Mouse (Mus musculus): Measurements from ENCODE around the gene H60c. TPM values are rescaled to one million over a fixed set of nuclear protein-coding genes. Genes with fewer than 3 reads are reported as not detected.
"Not testable (repeated sequence)": the region's sequence is repeated elsewhere in the genome, so short reads cannot be mapped to it uniquely, and the experiment has no call there.

H60c gene
- total RNA-seq (2021), result not detected

DNA sequence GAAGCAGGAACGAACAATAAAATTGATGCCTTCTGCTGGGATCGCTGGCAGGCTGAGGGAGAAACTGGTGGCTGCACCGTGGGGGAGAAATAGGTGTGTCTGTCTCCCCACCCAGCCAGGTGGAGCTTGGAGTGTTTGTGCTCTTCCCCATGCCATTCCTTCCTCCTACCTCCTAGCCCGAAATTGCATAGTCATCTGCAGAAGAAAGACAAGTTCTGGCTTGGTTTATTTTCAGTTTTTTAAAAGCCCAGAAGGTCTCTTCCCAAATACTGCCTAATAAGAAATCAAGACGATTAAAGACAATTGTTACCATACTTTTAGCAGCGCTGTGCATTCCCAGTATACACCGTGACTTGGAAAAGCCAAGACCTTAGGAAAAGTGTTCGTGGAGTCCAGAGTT lies at the start of gene H60c:
H60c (minus strand) TSS at position 101 of the 400 bp plus-strand sequence.
- DNase-seq (ENCODE audit: extremely low spot score in 1 of 2, low spot score in 2 of 2), result no peak
- intact Hi-C loops (cut with DNase I), result no loop called here

DNA sequence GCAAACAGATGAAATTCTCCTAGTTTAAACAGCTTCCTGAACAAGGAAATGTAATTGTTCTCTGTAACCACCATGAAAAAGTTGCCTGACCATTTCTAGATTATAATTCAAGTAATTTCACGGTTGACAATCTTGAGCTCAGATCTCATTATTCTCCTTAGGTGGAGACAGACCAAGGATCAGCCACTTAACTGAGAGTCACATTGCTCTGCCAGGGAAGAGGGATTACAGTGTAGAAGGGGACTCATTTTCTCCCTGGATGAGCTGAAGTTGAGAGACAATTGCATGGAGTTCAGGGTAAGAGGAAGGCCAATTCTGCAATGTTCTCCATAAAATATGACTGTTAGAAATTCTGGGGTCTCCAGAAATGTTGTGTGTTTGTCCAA lies 41.2 kb upstream of the H60c start:
- intact Hi-C loops (cut with DNase I), result no loop called here

DNA sequence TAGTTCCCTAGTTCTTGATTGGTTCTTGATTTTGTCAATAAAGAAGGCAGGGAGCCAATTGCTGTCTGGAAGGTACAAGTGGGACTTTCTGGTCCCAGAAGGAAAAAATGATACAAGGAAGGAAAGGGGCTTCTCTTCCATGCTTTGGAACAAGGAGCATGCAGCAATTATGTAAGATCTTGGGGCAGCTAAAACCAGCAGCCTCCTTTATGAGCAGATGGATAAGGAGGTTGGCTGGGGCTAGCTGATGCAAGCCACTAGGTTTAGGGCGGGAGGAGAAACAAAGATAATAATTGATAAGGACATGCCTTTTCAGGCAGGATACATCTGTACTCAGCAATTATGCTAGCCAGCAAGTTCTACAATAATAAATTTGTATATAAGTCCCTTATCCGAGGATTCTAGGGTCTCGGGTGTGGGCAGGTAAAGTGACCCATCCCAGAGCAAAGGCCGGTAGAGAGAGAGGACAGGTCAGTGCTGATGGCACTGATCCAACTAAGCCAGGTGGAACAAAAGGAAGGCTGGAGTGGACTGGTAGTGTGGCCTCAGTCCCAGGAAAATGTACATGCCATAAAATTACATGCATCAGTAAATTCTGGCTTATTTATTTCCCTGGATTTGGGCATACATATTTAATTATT lies 40.7 kb upstream of the H60c start:
- intact Hi-C loops (cut with DNase I), result no loop called here
- no peak for DNase-seq (ENCODE audit: extremely low spot score in 1 of 2, low spot score in 2 of 2)

More for the DNA sequence above, 41.2 kb upstream of the H60c start:
- DNase-seq (ENCODE audit: extremely low spot score in 1 of 2, low spot score in 2 of 2), result no peak

DNA sequence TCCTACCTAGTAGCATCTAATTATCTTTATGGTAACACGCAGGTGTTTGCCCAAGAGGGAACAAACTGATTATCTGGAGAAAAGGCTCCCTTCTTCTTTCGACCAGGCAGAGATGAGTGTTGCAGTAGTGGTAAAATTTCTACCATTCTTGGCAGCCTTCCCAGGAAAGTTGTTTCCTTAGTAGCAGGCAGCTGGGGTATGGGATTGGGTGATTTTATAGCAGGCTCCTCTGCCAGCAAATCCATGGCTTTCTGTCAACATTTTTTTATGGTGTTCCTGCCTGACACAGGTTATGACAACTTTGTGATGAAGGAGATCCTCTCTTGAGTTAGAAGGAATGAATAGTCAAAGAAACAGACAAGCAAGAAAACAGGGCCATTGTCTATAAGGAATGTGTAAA lies 40.2 kb upstream of the H60c start:
- peak; percentile 30 to 62 for DNase-seq (ENCODE audit: extremely low spot score in 1 of 2, low spot score in 2 of 2)
- intact Hi-C loops (cut with DNase I), result no loop called here

DNA sequence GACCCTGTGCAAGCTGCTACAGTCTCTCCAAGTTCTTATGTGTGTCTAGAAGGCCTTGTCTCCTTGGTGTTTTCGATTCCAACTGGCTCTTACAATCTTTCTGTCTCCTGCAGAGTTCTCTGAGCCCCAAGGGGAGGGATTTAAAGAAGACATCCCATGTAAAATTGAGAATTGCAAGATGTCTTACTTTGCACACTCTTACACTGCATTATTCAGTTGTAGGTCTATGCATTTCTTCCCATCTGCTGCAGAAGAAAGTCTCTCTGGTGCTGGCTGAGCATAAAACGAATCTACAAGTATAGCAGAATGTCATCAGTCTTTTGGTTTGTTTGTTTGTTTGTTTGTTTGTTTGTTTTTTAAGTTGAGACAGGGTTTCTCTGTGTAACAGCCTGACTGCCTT lies 26.4 kb upstream of the H60c start:
- intact Hi-C loops (cut with DNase I), result no loop called here
- no peak for DNase-seq (ENCODE audit: extremely low spot score in 1 of 2, low spot score in 2 of 2)

DNA sequence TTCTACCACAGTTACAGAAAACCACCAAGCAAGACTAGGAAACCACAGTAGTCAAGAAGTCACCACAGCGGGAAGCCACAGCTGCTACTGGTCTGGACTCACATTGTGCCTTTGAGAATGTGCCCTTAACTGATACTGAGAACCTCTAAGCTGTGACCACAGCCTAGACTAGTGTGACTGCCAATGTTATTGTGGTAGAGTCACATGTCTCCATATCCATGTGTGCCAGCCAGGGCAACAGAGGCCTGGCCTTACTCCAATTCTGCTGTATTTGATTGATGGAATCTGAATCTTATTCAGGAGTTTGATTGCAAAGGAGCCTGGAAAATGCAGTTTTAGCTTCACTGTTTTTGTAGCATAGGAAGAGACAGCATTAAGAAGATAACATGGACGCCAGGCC lies 13.5 kb upstream of the H60c start:
- no peak for DNase-seq (ENCODE audit: extremely low spot score in 1 of 2, low spot score in 2 of 2)
- intact Hi-C loops (cut with DNase I), result no loop called here

DNA sequence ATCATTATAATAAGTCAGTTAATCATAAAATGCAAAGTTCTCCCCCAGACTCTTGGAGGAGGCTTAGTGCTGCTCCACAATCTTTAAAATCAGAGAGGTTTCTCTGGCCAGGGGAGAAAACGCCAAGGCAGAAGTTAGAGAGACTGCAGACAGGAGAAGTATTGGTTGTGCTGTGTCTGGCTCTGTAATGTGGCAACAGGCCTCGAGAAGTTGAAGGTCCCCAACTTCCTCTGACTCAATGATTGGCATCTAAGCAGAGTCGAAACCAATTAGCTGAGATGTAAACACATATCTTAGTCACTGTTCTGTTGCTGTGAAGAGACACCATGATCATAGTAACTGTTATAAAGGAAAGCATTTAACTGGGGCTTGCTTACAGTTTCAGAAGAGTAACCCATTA lies 6.5 kb upstream of the H60c start:
- intact Hi-C loops (cut with DNase I), result no loop called here
- no peak for DNase-seq (ENCODE audit: extremely low spot score in 1 of 2, low spot score in 2 of 2)

DNA sequence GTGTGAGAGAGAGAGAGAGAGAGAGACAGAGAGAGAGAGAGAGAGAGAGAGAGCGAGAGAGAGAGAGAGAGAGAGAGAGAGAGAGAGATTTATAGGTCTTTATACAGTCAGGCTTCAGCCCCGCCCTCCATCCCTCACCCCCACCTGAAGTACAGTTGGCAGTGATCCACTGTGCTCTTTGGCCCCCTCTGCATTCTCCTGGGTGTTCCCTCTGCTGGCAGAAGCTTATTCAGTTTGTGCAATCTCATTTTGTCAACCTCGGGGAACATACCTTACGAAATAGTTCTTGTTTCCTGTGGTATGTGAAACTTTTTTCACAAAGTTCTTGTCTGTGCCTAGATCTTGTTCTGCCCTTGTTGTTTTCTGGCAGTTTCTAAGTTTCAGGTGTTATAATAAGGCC lies 3.5 kb upstream of the H60c start:
- DNase-seq (ENCODE audit: extremely low spot score in 1 of 2, low spot score in 2 of 2), result no peak
- intact Hi-C loops (cut with DNase I), result no loop called here

DNA sequence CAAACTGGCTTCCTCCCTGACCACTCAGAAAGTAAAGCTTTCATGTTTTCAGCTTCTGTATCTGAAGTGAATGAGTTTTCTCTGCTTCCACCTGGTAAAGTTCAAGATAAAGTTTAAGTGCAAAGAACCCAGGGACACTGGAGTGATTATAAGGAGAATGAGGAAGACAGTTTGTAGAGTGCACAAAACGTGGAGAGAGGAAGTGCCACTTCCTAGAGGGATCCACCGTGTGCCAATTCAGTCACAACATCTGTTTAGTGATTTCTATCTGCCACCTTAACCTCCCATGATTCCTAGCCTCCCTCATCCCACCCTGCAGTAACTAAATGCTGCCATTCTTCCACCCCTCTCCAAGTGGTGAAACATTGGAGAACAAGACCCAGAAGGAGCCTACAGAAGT lies 842 bp downstream of the H60c start:
- intact Hi-C loops (cut with DNase I), result no loop called here
- no peak for DNase-seq (ENCODE audit: extremely low spot score in 1 of 2, low spot score in 2 of 2)

DNA sequence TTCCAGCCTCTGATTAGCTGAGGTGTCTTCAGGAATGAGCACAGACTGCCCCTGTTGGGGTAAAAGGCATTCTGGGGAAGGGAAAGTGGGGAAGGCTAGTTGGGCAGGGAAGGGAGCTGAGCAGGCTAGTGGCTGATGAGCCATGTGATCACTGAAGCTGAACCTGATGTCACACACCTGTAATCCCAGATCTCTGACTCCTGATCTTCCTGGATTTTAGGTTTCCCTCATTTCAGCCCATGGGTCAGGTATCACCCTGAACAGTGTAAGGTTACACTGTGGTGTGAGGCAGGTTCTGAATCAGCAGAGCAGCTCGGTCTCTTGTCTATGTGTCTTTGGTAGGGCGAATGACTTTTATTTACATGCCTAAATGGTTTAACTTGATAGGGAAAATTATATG lies 4.8 kb downstream of the H60c start:
- no peak for DNase-seq (ENCODE audit: extremely low spot score in 1 of 2, low spot score in 2 of 2)
- intact Hi-C loops (cut with DNase I), result no loop called here

DNA sequence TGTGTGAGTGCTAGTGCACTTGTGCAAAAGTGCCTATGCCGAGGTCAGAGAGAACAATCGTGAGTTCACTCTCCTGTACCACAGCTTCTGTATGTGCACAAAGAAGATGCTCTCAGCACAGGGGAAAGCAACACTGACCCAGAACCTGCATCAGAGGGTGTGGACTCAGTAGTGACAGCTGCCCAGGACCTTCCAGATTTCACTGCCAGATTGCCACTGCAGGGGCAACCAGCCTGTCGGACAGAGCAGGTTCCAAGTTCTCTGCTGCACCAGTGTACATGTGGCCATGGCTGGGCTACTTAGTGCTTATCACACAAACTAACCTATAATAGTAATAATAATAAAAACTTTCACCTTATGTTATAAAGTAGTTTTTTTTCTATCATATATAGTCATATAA lies 10.2 kb downstream of the H60c start:
- intact Hi-C loops (cut with DNase I), result no loop called here
- DNase-seq (ENCODE audit: extremely low spot score in 1 of 2, low spot score in 2 of 2), result no peak

DNA sequence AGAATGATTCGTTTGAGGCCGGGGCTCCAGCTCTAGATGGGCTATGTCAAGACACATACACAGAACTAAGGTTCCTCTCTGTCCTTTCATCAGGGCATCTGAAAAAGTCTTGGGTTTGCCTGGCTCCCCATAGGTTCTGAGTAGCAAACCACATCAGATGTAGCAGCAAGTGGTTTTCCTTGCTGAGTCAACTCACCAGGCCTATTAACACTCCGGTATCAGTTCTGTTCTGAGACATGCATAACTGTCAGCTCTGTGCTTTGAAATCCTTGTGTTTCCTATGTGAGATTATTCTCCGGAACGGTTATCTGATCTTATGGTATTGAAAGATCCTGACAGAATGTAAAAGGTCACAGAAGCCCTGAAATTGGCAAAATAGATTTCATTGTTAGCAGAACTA lies 29.1 kb downstream of the H60c start:
- intact Hi-C loops (cut with DNase I); DNase-seq (ENCODE audit: extremely low spot score in 1 of 2, low spot score in 2 of 2): not testable (repeated sequence)

DNA sequence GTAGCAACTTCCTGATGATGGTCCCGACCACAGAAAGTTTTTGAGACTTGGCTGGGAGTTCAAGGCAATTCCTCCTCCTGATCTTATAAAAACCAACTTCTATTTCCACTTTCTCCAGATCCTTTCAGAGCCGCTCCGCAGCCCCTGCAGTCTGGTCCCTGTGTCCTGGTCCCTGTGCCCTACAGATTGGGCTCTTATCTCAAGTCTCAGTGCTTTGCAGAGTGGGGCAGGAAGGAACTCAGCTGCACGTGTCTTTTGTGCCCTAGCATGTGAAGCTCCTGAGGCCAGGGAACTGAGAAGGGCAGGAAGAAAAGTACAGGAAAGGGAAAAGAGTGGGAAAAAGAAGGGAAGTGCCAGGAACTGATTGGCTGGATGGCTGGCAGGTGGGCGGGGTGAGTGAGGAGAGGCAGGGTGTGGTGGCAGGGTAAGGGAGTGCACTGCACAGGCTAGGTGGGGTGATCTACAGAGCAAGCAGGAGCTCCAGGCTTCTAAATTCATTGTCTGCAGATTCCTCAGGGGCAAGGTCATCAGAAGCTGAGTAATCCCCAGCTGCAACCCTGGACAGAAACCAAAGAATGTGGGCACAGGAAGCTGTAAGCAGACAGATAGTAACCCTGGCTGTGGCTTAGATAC lies 30.8 kb downstream of the H60c start:
- intact Hi-C loops (cut with DNase I), result no loop called here
- DNase-seq (ENCODE audit: extremely low spot score in 1 of 2, low spot score in 2 of 2), result peak in 1 of 2 experiments; percentile 20

DNA sequence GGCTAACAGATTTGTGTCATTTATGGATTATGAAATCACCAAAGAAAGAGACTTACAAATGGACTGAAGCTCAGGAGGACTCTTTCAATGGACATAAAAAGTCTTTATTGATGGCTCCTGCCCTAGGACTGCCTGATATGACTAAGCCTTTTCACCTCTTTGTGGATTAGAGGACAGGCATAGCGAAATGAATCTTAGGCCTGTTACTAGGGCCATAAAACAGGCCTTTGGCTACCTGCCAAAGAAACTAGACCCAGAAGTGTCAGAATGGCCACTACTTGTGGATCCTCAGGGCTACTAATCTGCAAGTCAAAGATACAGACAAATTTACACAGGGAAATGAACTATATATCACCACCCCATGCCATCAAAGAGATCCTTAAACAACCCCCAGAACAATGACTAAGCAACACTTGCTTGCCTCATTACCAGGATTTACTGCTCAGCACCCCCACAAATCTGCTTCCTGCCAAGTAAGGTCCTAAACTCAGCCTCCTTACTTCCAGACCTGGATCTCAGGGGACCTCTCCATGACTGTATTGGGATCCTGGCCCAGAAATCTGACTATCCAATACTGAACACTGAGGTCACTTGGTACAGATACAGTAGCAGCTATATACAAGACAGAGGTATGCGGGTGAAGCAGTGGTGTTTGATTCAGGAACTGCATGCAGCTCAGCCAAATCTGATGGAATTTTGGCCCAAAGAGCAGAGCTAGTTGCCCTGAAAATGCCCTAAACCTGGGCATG lies 39.0 kb downstream of the H60c start:
- intact Hi-C loops (cut with DNase I), result no loop called here
- DNase-seq (ENCODE audit: extremely low spot score in 1 of 2, low spot score in 2 of 2), result no peak

Other genes with a start within 250 kb of the H60c start
- gene Ppp1r14c, start 98.3 kb upstream of the H60c start, total RNA-seq (2021), result 10 to 100 TPM; 71.9 to 83.7 TPM

All from left cerebral cortex, postnatal 10 days (tissue).